ENCODE assay signal across 9 mouse cellular contexts in the genomic region with DNA sequence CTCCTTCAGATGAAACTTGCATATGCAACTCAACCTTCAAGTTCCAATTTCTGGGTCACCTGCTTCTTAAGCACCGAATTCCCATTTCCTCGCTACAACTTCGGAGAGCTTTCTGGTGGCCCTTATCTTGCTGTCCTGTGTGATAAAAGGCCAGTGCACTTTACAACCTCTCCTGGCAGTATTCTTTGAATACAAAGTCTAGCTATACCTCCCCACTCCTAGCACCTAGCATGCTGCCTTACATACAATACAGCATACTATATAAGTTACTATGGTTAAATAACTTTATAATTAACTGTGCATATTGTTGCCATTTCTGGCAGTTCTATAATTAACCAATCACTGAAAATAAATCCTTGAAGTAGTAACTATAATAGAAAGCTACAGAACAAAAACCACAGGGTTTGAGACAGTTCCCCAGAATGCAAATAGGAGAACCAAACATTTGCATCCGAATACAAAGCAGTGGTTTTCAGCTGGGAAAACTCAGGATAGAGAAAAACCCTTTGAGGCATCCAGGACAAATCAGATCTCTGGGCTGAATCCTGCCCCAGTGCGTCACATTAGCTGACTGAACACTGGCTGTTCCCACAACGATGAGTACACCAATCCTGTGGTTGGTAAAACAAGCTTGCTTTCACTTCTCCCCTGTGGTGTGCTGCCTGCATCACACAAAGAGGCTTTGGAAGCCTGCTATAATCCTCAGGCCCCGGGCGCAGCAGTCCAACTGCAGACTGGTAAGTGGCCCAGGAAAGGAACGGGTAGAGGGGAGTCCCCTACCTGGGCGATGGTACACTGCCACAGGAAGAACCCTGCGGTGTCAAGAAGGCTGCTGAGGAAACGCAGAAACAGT. TPM values are rescaled to one million over a fixed set of nuclear protein-coding genes. Genes with fewer than 3 reads are reported as not detected.
DNase-seq lines count a peak whose midpoint lies in the region; ATAC-seq and TF ChIP-seq lines count a peak whose summit lies in the region.
"Had no signal": no experiment of that assay in that cellular context is flagged by ENCODE, and none has a peak within 500 bp of the region (broad histone marks: within the 10 kb centered on the region; RNA-seq: fewer than 3 reads in every experiment).

A gene (plus strand): TSS at position 587 of the 853 bp plus-strand sequence.

- peak; percentile 39; the same call in 1 of the 2 replicates for ATAC-seq in embryonic facial prominence, embryonic 15.5 days (ENCODE audit: insufficient number of reproducible peaks, low FRiP score, low TSS enrichment, low read depth)
- peak; percentile 96 for ATAC-seq in neural tube, embryonic 13.5 days (ENCODE audit: low read depth)

- H3K9ac ChIP-seq in embryonic facial prominence, embryonic 15.5 days, result peak within 1 kb of the TSS; percentile 19; the same call in 1 of the 2 replicates
- peak within 1 kb of the TSS; percentile 60 for H3K9ac ChIP-seq in neural tube, embryonic 13.5 days

- TF ChIP-seq POLR2A in lung, adult 2 months (IDR thresholded peaks at IDR 0.05; ENCODE audit: borderline replicate concordance, extremely low read depth, low read depth, low read length), result no peak

- TF ChIP-seq CTCF in lung, adult 2 months (IDR thresholded peaks at IDR 0.05; ENCODE audit: insufficient read depth, low read length), result no peak

- DNase-seq in B cell, adult 2 months, result peak; percentile 75 to 81
- peak; percentile 51 for DNase-seq in adrenal gland, adult 2 months
- peak; percentile 9 to 13 for DNase-seq in heart, postnatal 14 days
- DNase-seq in layer of hippocampus, adult 18-20 months (ENCODE audit: low spot score in 2 of 2), result peak; percentile 73 to 86
- peak; percentile 34 for DNase-seq in lung, adult 2 months
- peak; percentile 20 for DNase-seq in yolk sac, embryonic 10.5 days (ENCODE audit: low spot score)

- intact Hi-C loops in heart, postnatal 14 days (cut with DNase I), result no loop called here

- H3K4me1 ChIP-seq in embryonic facial prominence, embryonic 15.5 days, result peaks cover 8% of the 10 kb centered on the region; the same call in 1 of the 2 replicates
- H3K4me1 ChIP-seq in lung, adult 2 months (ENCODE audit: control insufficient read depth, insufficient read depth, low read length), result no peaks in the 10 kb centered on the region; the same call in 1 of the 2 replicates
- H3K4me1 ChIP-seq in neural tube, embryonic 13.5 days (replicated peaks), result peaks cover 19% of the 10 kb centered on the region

- WGBS in embryonic facial prominence, embryonic 15.5 days, result 26% methylated on average over 12 of the region's 12 CpGs
- WGBS in lung, adult 2 months, result 31% methylated on average over 12 of the region's 12 CpGs
- WGBS in neural tube, embryonic 13.5 days, result 18% methylated on average over 12 of the region's 12 CpGs

- H3K9me3 ChIP-seq in embryonic facial prominence, embryonic 15.5 days (replicated peaks), result no peaks in the 10 kb centered on the region
- H3K9me3 ChIP-seq in neural tube, embryonic 13.5 days, result no peaks in the 10 kb centered on the region

- peak within 1 kb of the TSS; percentile 51; the same call in 1 of the 2 replicates for H3K27ac ChIP-seq in embryonic facial prominence, embryonic 15.5 days (replicated peaks)
- H3K27ac ChIP-seq in neural tube, embryonic 13.5 days (replicated peaks), result peak within 1 kb of the TSS; percentile 87

- H3K4me3 ChIP-seq in embryonic facial prominence, embryonic 15.5 days (replicated peaks), result peak within 1 kb of the TSS; percentile 14
- H3K4me3 ChIP-seq in lung, adult 2 months (replicated peaks; ENCODE audit: extremely low read depth, low read depth, low read length), result peak within 1 kb of the TSS; percentile 54
- H3K4me3 ChIP-seq in neural tube, embryonic 13.5 days, result peak within 1 kb of the TSS; percentile 32
- H3K4me3 ChIP-seq: erythroblast, embryonic 14.5 days had no signal

- H3K36me3 ChIP-seq in embryonic facial prominence, embryonic 15.5 days, result no peaks in the 10 kb centered on the region
- H3K36me3 ChIP-seq in neural tube, embryonic 13.5 days, result no peaks in the 10 kb centered on the region

- peak within 1 kb of the TSS; percentile 42 for H3K4me2 ChIP-seq in embryonic facial prominence, embryonic 15.5 days (replicated peaks)
- H3K4me2 ChIP-seq in neural tube, embryonic 13.5 days, result peak within 1 kb of the TSS; percentile 53

- no peaks in the 10 kb centered on the region for H3K27me3 ChIP-seq in embryonic facial prominence, embryonic 15.5 days
- no peaks in the 10 kb centered on the region for H3K27me3 ChIP-seq in neural tube, embryonic 13.5 days

RNA-seq across cellular contexts. Expression of the gene that starts here (rescaled TPM):
- 1 to 10 TPM; 6.1 to 6.7 TPM for total RNA-seq in adrenal gland, adult 2 months (2021)
- polyA plus RNA-seq in adrenal gland, adult 2 months (2012; rRNA removed), result 1.6 and 2.1 TPM in 2 replicates
- 6.5 and 7.9 TPM in 2 replicates for polyA plus RNA-seq in embryonic facial prominence, embryonic 15.5 days (2015; fragmentation: Nextera tagmentation; extraction: Ambion mirVana)
- 1 to 10 TPM; 1.3 to 2.0 TPM for total RNA-seq in heart, postnatal 14 days (2021)
- total RNA-seq in layer of hippocampus, adult 18-20 months (2021), result 10 to 100 TPM; 25.1 to 27.9 TPM
- polyA plus RNA-seq in lung, adult 2 months (2012; rRNA removed), result 10.1 and 17.4 TPM in 2 replicates
- polyA plus RNA-seq in neural tube, embryonic 13.5 days (2015; fragmentation: Nextera tagmentation; extraction: Ambion mirVana), result 15.7 and 17.1 TPM in 2 replicates
- polyA plus RNA-seq: erythroblast, embryonic 14.5 days had no signal

Comparison
In these comparisons a context has a peak if more than half of its experiments do, and no peak if none do; other contexts are left out.
1. Peak in every context shown above with its lines: DNase-seq, ATAC-seq, H3K4me3 ChIP-seq and H3K27ac ChIP-seq.
2. DNase-seq: peak in every context shown above with its lines; median percentile 80 in layer of hippocampus, adult 18-20 months; 78 in B cell, adult 2 months; 51 in adrenal gland, adult 2 months; 34 in lung, adult 2 months; 20 in yolk sac, embryonic 10.5 days; 11 in heart, postnatal 14 days.